Mouse (Mus musculus) monocyte, adult 59 days (primary cell): ENCODE measurements around the gene Flvcr2. TPM values are rescaled to one million over a fixed set of nuclear protein-coding genes. Genes with fewer than 3 reads are reported as not detected.

Experiments used
- total RNA-seq, 2 experiments: library from RNA; stranded (reverse); gene quantifications; one replicate each; pipeline ENCODE4 v1.2.4; 2023

The Flvcr2 gene
- total RNA-seq: not detected

DNA sequence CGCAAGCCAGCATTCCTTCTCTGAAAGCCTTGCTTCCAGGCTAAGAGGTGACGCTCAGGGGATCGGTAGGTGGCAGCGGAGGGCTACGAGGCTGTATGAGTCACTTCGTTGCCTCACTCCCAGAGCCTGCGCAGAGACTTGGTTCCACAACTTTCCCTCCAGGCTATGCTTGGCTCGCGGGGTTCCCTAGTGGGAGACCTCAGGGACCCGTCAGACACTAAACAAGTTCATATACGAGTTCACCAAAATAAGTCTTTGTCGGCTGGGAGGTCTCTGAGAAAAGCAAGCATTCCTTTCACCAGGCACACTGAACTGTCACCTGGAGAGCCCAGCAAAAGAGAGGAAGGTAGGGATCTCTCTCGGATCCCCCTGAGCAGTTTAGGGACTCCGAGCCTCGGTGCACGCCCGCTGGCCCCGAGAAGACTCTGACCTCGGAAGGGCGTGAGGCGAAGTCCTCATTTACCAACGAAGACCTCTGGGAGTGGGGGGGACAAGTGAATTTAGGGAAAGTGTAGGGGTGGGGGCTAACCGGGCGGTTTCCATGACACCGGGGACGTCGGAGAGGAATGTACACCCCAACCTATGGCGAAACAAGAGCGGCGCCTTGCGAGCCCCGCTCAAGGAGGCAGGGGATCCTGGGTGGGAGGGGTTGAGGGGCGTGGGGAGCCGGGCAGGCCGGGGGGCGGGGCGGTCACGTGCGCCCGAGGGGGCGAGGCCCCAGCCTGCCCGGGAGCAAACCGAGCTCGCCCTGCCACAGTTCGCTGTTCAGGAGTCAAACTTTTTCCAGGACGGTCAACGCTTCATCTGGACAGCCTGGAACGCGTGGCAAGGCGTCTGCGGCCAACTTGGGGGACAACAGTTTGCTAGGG is at the start of gene Flvcr2:
TSS of gene Flvcr2 (plus strand) at position 713 of the 869 bp plus-strand sequence.

GRCm38 (mm10) chr12:85824438-85825264 is 78.3 kb downstream of the Flvcr2 start, which contains the start of the genes Erg28 and Ttll5:
Erg28 (minus strand) TSS chr12:85824550.
Ttll5 (plus strand) TSS chr12:85824659.

Other genes starting within 250 kb of the Flvcr2 start
- gene Jdp2, start 147.5 kb upstream of the Flvcr2 start, total RNA-seq: 10 to 100 TPM; 44.2 to 65.0 TPM
- 10 to 100 TPM; 28.0 to 31.9 TPM for gene Batf, start 59.9 kb upstream of the Flvcr2 start, total RNA-seq
- 10 to 100 TPM; 16.2 to 18.0 TPM for gene Erg28, start 78.0 kb downstream of the Flvcr2 start, total RNA-seq
- gene Ttll5, start 78.1 kb downstream of the Flvcr2 start, total RNA-seq: 10 to 100 TPM in 1 of 2 experiments, 1 to 10 TPM in 1; 8.4 to 14.6 TPM